Mouse (Mus musculus) testis, adult 2 months (tissue): ENCODE results near the gene Pm20d1.

ENCODE experiments used
- CTCF ChIP-seq: fragments of 200-500 bp; IDR thresholded peaks from 2 replicates; pipeline ENCODE4 v1.5.1; 2012; ENCODE audit warnings: low read depth, mild to moderate bottlenecking, inconsistent platforms, low read length, moderate library complexity; ENCODE audit not compliant: control insufficient read depth, insufficient read depth, insufficient replicate concordance
- POLR2A ChIP-seq: fragments of 200-500 bp; IDR thresholded peaks from 2 replicates; pipeline ENCODE4 v1.6.1; 2012; ENCODE audit warnings: low read depth, mild to moderate bottlenecking, inconsistent platforms, low read length, moderate library complexity; ENCODE audit not compliant: control insufficient read depth

- TF ChIP-seq CTCF (peak; percentile 97), POLR2A (no peak)
These were observed 31.7 kb upstream of the Pm20d1 start for GRCm38 (mm10) chr1:131765357-131766001.
